Mouse (Mus musculus) megakaryocyte, embryonic 14.5 days (primary cell): ENCODE measurements around the gene Hoxb4.

Source experiments
- FLI1 ChIP-seq: IDR thresholded peaks from 2 replicates; pipeline ENCODE4 v1.6.1; 2012; ENCODE audit warnings: low read length, inconsistent platforms, mixed read lengths
- GATA1 ChIP-seq: IDR thresholded peaks from 3 replicates; pipeline ENCODE4 v1.6.1; 2012; ENCODE audit warnings: mixed read lengths, low read length, inconsistent platforms, borderline replicate concordance

- TF ChIP-seq FLI1 = no peak
- no peak for TF ChIP-seq GATA1
Measured at GRCm38 (mm10) chr11:96332618-96333032, 14.6 kb downstream of the Hoxb4 start.
